Mouse (Mus musculus): Measurements from ENCODE around the gene Ptov1. TPM values are rescaled to one million over a fixed set of nuclear protein-coding genes. Genes with fewer than 3 reads are reported as not detected.

The Ptov1 gene
- polyA plus RNA-seq, 1 experiment from 2014 or later = 410 TPM

DNA sequence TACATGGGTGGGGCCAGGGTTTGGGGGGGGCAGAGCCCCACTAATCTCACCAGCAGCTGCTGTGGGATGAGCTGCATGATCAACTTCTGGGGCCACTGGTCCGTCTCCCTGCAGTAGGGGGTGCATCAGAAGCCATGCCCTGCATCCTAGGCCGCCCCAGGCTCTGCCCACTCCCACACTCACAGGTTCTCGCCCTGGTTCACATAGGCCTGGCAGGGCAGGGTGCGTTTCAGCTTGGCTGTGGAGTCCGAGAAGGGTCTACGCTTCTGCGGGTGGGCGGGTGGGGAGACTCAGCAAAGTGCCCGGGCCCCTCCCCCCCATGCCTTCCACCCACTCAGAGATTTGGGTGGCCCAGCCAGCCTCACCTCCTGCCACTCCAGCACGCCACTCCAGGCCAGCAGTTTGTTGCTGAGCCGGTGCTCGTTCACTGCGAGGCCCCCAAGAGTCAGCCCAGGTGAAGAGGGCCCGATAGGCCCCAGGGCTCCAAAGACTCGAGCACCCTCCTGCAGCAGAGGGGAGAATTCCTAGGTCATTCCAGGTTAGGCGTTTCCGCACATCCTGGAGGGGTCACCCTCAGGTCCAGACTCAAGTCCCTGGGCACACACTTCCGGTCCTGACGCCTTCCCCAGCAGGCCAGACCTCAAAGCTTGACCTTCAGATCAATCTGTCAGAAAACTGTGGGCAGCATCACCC, 2.4 kb downstream of the Ptov1 start:
- Histone ChIP-seq H3K36me3 (ENCODE audit: control insufficient read depth, insufficient read depth, low read length) (peaks cover 29% of the 10 kb centered on the region; the same call in 1 of the 2 replicates), H3K4me2 (ENCODE audit: low read depth, severe bottlenecking) (peak overlapping the region; percentile 85), H3K27ac (replicated peaks; ENCODE audit: low read depth, low read length) (no peak overlapping the region), H3K9ac (ENCODE audit: low read length) (peak overlapping the region; percentile 47), H3K9me3 (ENCODE audit: control insufficient read depth, low read length) (no peaks in the 10 kb centered on the region), H3K4me1 (ENCODE audit: control insufficient read depth, insufficient read depth, low read length) (peaks cover 24% of the 10 kb centered on the region), H3K4me3 (ENCODE audit: low read depth, low read length) (peak overlapping the region; percentile 66), H3K27me3 (ENCODE audit: control insufficient read depth, insufficient read depth, low read length) (no peaks in the 10 kb centered on the region)
- 80% methylated on average over 19 of the region's 19 CpGs for WGBS
- DNase-seq (ENCODE audit: low spot score) = no peak
- no peak for ATAC-seq (ENCODE audit: insufficient number of reproducible peaks, low FRiP score, low TSS enrichment, low read depth)

GRCm38 (mm10) chr7:44866276-44867009, 3.1 kb downstream of the Ptov1 start:
- DNase-seq (ENCODE audit: low spot score) (no peak), ATAC-seq (ENCODE audit: insufficient number of reproducible peaks, low FRiP score, low TSS enrichment, low read depth) (no peak)
- no peaks in the 10 kb centered on the region for H3K27me3 ChIP-seq (ENCODE audit: control insufficient read depth, insufficient read depth, low read length)
- no peak overlapping the region for H3K4me3 ChIP-seq (ENCODE audit: low read depth, low read length)
- peaks cover 34% of the 10 kb centered on the region; the same call in 1 of the 2 replicates for H3K36me3 ChIP-seq (ENCODE audit: control insufficient read depth, insufficient read depth, low read length)
- no peaks in the 10 kb centered on the region for H3K9me3 ChIP-seq (ENCODE audit: control insufficient read depth, low read length)
- H3K4me1 ChIP-seq (ENCODE audit: control insufficient read depth, insufficient read depth, low read length) = peaks cover 24% of the 10 kb centered on the region
- peak overlapping the region; percentile 10; the same call in 1 of the 2 replicates for H3K4me2 ChIP-seq (ENCODE audit: low read depth, severe bottlenecking)
- H3K9ac ChIP-seq (ENCODE audit: low read length) = no peak overlapping the region
- no peak overlapping the region for H3K27ac ChIP-seq (replicated peaks; ENCODE audit: low read depth, low read length)
- WGBS = 75% methylated on average over 15 of the region's 15 CpGs

GRCm38 (mm10) chr7:44864595-44865542, 4.7 kb downstream of the Ptov1 start:
- H3K4me1 ChIP-seq (ENCODE audit: control insufficient read depth, insufficient read depth, low read length) = peaks cover 28% of the 10 kb centered on the region
- H3K27ac ChIP-seq (replicated peaks; ENCODE audit: low read depth, low read length) = no peak overlapping the region
- no peak for DNase-seq (ENCODE audit: low spot score)
- H3K9ac ChIP-seq (ENCODE audit: low read length) = no peak overlapping the region
- 82% methylated on average over 24 of the region's 24 CpGs for WGBS
- no peaks in the 10 kb centered on the region for H3K9me3 ChIP-seq (ENCODE audit: control insufficient read depth, low read length)
- peaks cover 36% of the 10 kb centered on the region; the same call in 1 of the 2 replicates for H3K36me3 ChIP-seq (ENCODE audit: control insufficient read depth, insufficient read depth, low read length)
- H3K27me3 ChIP-seq (ENCODE audit: control insufficient read depth, insufficient read depth, low read length) = no peaks in the 10 kb centered on the region
- no peak overlapping the region for H3K4me2 ChIP-seq (ENCODE audit: low read depth, severe bottlenecking)
- no peak overlapping the region for H3K4me3 ChIP-seq (ENCODE audit: low read depth, low read length)
- no peak for ATAC-seq (ENCODE audit: insufficient number of reproducible peaks, low FRiP score, low TSS enrichment, low read depth)

GRCm38 (mm10) chr7:44863982-44864494, 5.5 kb downstream of the Ptov1 start:
- H3K9me3 ChIP-seq (ENCODE audit: control insufficient read depth, low read length) = no peaks in the 10 kb centered on the region
- peaks cover 36% of the 10 kb centered on the region; the same call in 1 of the 2 replicates for H3K36me3 ChIP-seq (ENCODE audit: control insufficient read depth, insufficient read depth, low read length)
- no peak overlapping the region for H3K27ac ChIP-seq (replicated peaks; ENCODE audit: low read depth, low read length)
- no peak overlapping the region for H3K4me2 ChIP-seq (ENCODE audit: low read depth, severe bottlenecking)
- WGBS = 88% methylated on average over 11 of the region's 11 CpGs
- ATAC-seq (ENCODE audit: insufficient number of reproducible peaks, low FRiP score, low TSS enrichment, low read depth) (no peak), DNase-seq (ENCODE audit: low spot score) (no peak)
- no peak overlapping the region for H3K4me3 ChIP-seq (ENCODE audit: low read depth, low read length)
- peaks cover 28% of the 10 kb centered on the region for H3K4me1 ChIP-seq (ENCODE audit: control insufficient read depth, insufficient read depth, low read length)
- H3K27me3 ChIP-seq (ENCODE audit: control insufficient read depth, insufficient read depth, low read length) = no peaks in the 10 kb centered on the region
- H3K9ac ChIP-seq (ENCODE audit: low read length) = no peak overlapping the region

DNA sequence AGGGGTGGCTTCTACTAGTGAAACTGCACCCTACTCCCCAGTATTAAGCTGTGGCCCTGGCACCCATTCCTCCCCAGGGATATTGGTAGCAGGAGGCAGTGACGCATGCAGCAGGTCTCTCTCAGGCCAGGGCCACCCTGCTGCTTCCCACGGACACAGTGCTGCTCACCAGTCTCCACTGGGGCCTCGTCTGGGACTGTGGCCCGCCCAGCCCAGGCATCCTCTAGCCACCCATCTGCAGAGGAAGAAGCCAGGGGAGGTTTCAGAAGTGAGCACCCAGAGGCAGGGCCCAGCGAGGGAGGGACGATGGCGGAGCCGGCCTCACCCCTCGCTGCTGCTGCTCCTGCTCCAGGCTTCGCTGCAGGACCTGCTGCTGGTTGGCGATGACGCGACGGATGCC, 6.4 kb downstream of the Ptov1 start:
- H3K4me1 ChIP-seq (ENCODE audit: control insufficient read depth, insufficient read depth, low read length) = peaks cover 25% of the 10 kb centered on the region
- H3K36me3 ChIP-seq (ENCODE audit: control insufficient read depth, insufficient read depth, low read length) = peaks cover 36% of the 10 kb centered on the region; the same call in 1 of the 2 replicates
- no peaks in the 10 kb centered on the region for H3K27me3 ChIP-seq (ENCODE audit: control insufficient read depth, insufficient read depth, low read length)
- H3K9ac ChIP-seq (ENCODE audit: low read length) = no peak overlapping the region
- no peak overlapping the region for H3K27ac ChIP-seq (replicated peaks; ENCODE audit: low read depth, low read length)
- H3K9me3 ChIP-seq (ENCODE audit: control insufficient read depth, low read length) = no peaks in the 10 kb centered on the region
- ATAC-seq (ENCODE audit: insufficient number of reproducible peaks, low FRiP score, low TSS enrichment, low read depth) = no peak
- H3K4me3 ChIP-seq (ENCODE audit: low read depth, low read length) = no peak overlapping the region
- H3K4me2 ChIP-seq (ENCODE audit: low read depth, severe bottlenecking) = no peak overlapping the region
- DNase-seq (ENCODE audit: low spot score) = no peak
- WGBS = 94% methylated on average over 14 of the region's 14 CpGs

DNA sequence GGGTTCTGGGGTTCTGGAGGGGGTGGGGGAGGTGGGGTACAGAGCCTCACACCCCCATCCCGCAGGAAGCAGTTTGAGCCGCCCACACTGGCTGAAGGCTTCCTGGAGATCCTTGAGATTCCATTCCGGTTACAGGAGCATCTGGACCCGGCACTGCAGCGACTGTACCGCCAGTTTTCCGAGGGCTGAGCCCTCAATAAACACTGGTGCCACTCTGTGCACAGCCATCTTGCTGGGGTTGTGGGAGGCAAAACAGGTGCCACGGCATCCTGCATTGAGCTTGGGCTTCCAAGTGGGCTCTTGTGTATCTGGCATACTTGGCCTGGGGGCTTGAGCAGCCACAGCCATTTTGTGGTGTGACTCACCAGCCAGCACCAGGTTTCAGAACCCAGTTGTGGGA, 7.2 kb downstream of the Ptov1 start:
- Histone ChIP-seq H3K36me3 (ENCODE audit: control insufficient read depth, insufficient read depth, low read length) (peaks cover 36% of the 10 kb centered on the region; the same call in 1 of the 2 replicates), H3K9me3 (ENCODE audit: control insufficient read depth, low read length) (no peaks in the 10 kb centered on the region), H3K4me2 (ENCODE audit: low read depth, severe bottlenecking) (no peak overlapping the region), H3K9ac (ENCODE audit: low read length) (no peak overlapping the region), H3K4me3 (ENCODE audit: low read depth, low read length) (no peak overlapping the region), H3K4me1 (ENCODE audit: control insufficient read depth, insufficient read depth, low read length) (peaks cover 20% of the 10 kb centered on the region), H3K27ac (replicated peaks; ENCODE audit: low read depth, low read length) (no peak overlapping the region), H3K27me3 (ENCODE audit: control insufficient read depth, insufficient read depth, low read length) (no peaks in the 10 kb centered on the region)
- no peak for DNase-seq (ENCODE audit: low spot score)
- ATAC-seq (ENCODE audit: insufficient number of reproducible peaks, low FRiP score, low TSS enrichment, low read depth) = no peak
- WGBS = 88% methylated on average over 8 of the region's 8 CpGs

- H3K4me1 ChIP-seq (ENCODE audit: control insufficient read depth, insufficient read depth, low read length) = peaks cover 11% of the 10 kb centered on the region
- DNase-seq (ENCODE audit: low spot score) (no peak), ATAC-seq (ENCODE audit: insufficient number of reproducible peaks, low FRiP score, low TSS enrichment, low read depth) (no peak)
- H3K4me3 ChIP-seq (ENCODE audit: low read depth, low read length) = no peak overlapping the region
- no peak overlapping the region for H3K27ac ChIP-seq (replicated peaks; ENCODE audit: low read depth, low read length)
- H3K4me2 ChIP-seq (ENCODE audit: low read depth, severe bottlenecking) = no peak overlapping the region
- no peaks in the 10 kb centered on the region for H3K27me3 ChIP-seq (ENCODE audit: control insufficient read depth, insufficient read depth, low read length)
- peaks cover 35% of the 10 kb centered on the region; the same call in 1 of the 2 replicates for H3K36me3 ChIP-seq (ENCODE audit: control insufficient read depth, insufficient read depth, low read length)
- H3K9ac ChIP-seq (ENCODE audit: low read length) = no peak overlapping the region
- WGBS = 83% methylated on average over 14 of the region's 14 CpGs
- H3K9me3 ChIP-seq (ENCODE audit: control insufficient read depth, low read length) = no peaks in the 10 kb centered on the region
Observed at GRCm38 (mm10) chr7:44861429-44861816, 8.2 kb downstream of the Ptov1 start.

Measured in limb, embryonic 11.5 days (tissue).